Mouse (Mus musculus) frontal cortex, postnatal 25 days (tissue): ENCODE results near the gene Ube2dnl2.

ENCODE experiments used
- DNase-seq, 2 experiments: peaks; one replicate each; pipeline ENCODE4 v3.0.0; 2022; ENCODE audit warnings: low spot score in 2 of 2

Ube2dnl2 gene

GRCm38 (mm10) chrX:114907282-114907681 is at the start of gene Ube2dnl2:
Gene Ube2dnl2, plus strand, starts transcription at chrX:114907582.
- no peak for DNase-seq

DNA sequence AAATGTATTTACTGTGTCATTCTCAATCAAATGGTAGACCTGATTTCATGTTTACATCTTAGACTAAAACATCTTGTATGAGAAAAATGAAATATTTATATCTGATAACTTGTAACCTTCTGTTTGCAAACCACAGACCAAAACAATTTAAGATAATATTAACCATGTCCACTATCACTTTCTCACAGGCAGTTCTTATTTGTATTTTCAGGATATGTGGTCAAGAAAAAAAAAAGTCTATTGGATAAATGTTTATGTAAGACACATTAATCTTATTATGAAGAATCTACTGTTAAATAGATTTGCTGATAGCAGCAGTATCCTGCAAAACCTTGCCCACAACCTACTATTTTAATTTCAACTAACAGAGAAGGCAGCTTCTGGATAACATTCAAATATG is 11.9 kb upstream of the Ube2dnl2 start:
- no peak for DNase-seq

GRCm38 (mm10) chrX:114897506-114897905 is 9.9 kb upstream of the Ube2dnl2 start:
- no peak for DNase-seq

- no peak for DNase-seq
These were observed 4.0 kb upstream of the Ube2dnl2 start for GRCm38 (mm10) chrX:114903391-114903790.

DNA sequence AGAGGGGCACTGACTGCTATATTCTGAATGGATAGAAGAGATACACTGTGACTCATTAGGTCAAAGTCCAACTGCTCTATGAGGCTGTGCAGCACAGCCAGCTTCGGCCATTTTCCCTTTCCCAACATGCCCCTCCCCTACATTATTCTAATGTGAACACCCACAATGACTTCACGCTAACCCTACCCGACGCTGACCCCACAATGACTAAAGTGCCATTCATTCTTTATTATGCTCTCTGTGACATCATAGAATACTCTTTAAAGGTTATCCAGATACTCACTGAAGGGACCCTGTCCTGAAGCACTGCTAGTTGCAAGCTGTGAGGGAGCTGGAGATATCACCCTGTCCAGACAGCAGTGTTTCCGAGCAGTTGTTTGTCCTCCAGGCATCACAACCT is 2.7 kb upstream of the Ube2dnl2 start, which contains the start of gene Ube2dnl1:
Gene Ube2dnl1, plus strand, starts transcription at position 301 of the 400 bp plus-strand sequence.
- DNase-seq: no peak

DNA sequence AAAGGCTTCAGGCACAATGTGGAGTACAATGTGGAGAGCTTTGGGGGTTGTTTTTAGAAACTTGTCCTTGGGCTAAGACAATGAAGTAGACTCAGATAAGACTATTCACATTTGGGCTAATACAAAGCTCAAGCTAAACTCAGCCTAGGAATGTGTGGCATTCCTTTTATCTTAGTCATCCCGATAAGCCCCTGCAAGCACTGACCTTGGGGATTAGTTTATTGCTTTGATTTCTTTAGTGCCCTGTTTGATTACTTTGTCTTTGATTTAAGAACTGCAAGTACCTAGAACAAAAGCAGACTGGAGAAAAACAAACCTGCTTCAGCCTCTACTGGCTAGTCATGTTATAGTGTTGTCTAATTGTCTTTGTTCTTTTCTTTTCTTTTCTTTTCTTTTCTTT is 47.7 kb downstream of the Ube2dnl2 start:
- DNase-seq: no peak
